Mouse (Mus musculus) brain, embryonic 14.5 days (tissue): ENCODE measurements around the gene Tlcd2.

Source experiments
- CTCF ChIP-seq: fragments of 200-500 bp; IDR thresholded peaks from 2 replicates; pipeline ENCODE4 v1.5.1; 2012; ENCODE audit warnings: inconsistent platforms, mild to moderate bottlenecking, moderate library complexity, borderline replicate concordance; ENCODE audit not compliant: insufficient read depth, insufficient read length; ENCODE audit errors: extremely low read depth
- POLR2A ChIP-seq: fragments of 200-500 bp; IDR thresholded peaks from 2 replicates; pipeline ENCODE4 v1.6.1; 2012; ENCODE audit warnings: mild to moderate bottlenecking, inconsistent platforms, borderline replicate concordance; ENCODE audit not compliant: poor library complexity, insufficient read depth, insufficient read length, severe bottlenecking; ENCODE audit errors: extremely low read depth

- no peak for TF ChIP-seq CTCF
- no peak for TF ChIP-seq POLR2A
Observed at GRCm38 (mm10) chr11:75466731-75467505, 5.4 kb downstream of the Tlcd2 start.
